Mouse (Mus musculus) cerebellum, postnatal 25 days (tissue): ENCODE results near the gene Sptb.

Experiments used
- DNase-seq, 2 experiments: peaks; one replicate each; pipeline ENCODE4 v3.0.0; 2021; ENCODE audit warnings: mixed read lengths in 2 of 2

Gene Sptb

GRCm38 (mm10) chr12:76573381-76573780 is 137.0 kb downstream of the Sptb start:
- no peak for DNase-seq

GRCm38 (mm10) chr12:76572261-76573251 is 137.8 kb downstream of the Sptb start:
- no peak for DNase-seq

GRCm38 (mm10) chr12:76571266-76571665 is 139.1 kb downstream of the Sptb start:
- DNase-seq = no peak

- DNase-seq = no peak
Observed at GRCm38 (mm10) chr12:76570221-76570940, 140.0 kb downstream of the Sptb start.

- DNase-seq = no peak
Observed at GRCm38 (mm10) chr12:76566284-76566683, 144.1 kb downstream of the Sptb start.

GRCm38 (mm10) chr12:76562196-76562595 is 148.2 kb downstream of the Sptb start:
- no peak for DNase-seq

GRCm38 (mm10) chr12:76558206-76558605 is 152.1 kb downstream of the Sptb start:
- peak; percentile 45 to 56 for DNase-seq

- DNase-seq = no peak
Observed at GRCm38 (mm10) chr12:76556745-76557389, 153.5 kb downstream of the Sptb start.

- no peak for DNase-seq
Observed at GRCm38 (mm10) chr12:76556187-76556586, 154.2 kb downstream of the Sptb start.

GRCm38 (mm10) chr12:76554871-76555386 is 155.4 kb downstream of the Sptb start:
- no peak for DNase-seq

- DNase-seq = no peak
Observed at GRCm38 (mm10) chr12:76554392-76554791, 156.0 kb downstream of the Sptb start.

GRCm38 (mm10) chr12:76553917-76554316 is 156.4 kb downstream of the Sptb start:
- DNase-seq = no peak

- DNase-seq = no peak
Observed at GRCm38 (mm10) chr12:76552958-76553357, 157.4 kb downstream of the Sptb start.

- no peak for DNase-seq
Observed at GRCm38 (mm10) chr12:76552321-76552720, 158.0 kb downstream of the Sptb start.

GRCm38 (mm10) chr12:76549203-76549602 is 161.1 kb downstream of the Sptb start:
- no peak for DNase-seq

GRCm38 (mm10) chr12:76548082-76548423 is 162.3 kb downstream of the Sptb start:
- DNase-seq = no peak

GRCm38 (mm10) chr12:76547409-76548081 is 162.8 kb downstream of the Sptb start:
- DNase-seq = no peak

GRCm38 (mm10) chr12:76546383-76547276 is 163.7 kb downstream of the Sptb start:
- peak; percentile 58 to 69 for DNase-seq

- no peak for DNase-seq
Observed at GRCm38 (mm10) chr12:76545786-76546370, 164.5 kb downstream of the Sptb start.

GRCm38 (mm10) chr12:76541879-76542278 is 168.5 kb downstream of the Sptb start:
- no peak for DNase-seq

GRCm38 (mm10) chr12:76541475-76541874 is 168.9 kb downstream of the Sptb start:
- DNase-seq = no peak
